Mouse (Mus musculus) layer of hippocampus, adult 18-20 months (tissue): ENCODE data around the gene Rcor3. TPM values are rescaled to one million over a fixed set of nuclear protein-coding genes. Genes with fewer than 3 reads are reported as not detected.

Experiments
- DNase-seq, 2 experiments: peaks; one replicate each; pipeline ENCODE4 v3.0.0; 2022; ENCODE audit warnings: low spot score in 2 of 2
- total RNA-seq, 2 experiments: library from RNA; stranded (reverse); gene quantifications; 2 replicates each; pipeline ENCODE4 v1.2.3; 2021

Gene Rcor3
- total RNA-seq, 2 experiments from 2014 or later = 42.4 to 45.8 TPM

GRCm38 (mm10) chr1:192070618-192071051 lies 67.2 kb downstream of the Rcor3 start:
- no peak for DNase-seq

GRCm38 (mm10) chr1:192069971-192070591 lies 67.8 kb downstream of the Rcor3 start:
- peak in 1 of 2 experiments; percentile 26 for DNase-seq

- no peak for DNase-seq
Measured at GRCm38 (mm10) chr1:192068188-192068587, 69.7 kb downstream of the Rcor3 start.

GRCm38 (mm10) chr1:192066956-192067355 lies 70.9 kb downstream of the Rcor3 start:
- no peak for DNase-seq

- no peak for DNase-seq
Measured at GRCm38 (mm10) chr1:192063209-192063946, 74.5 kb downstream of the Rcor3 start.

- DNase-seq = no peak
Measured at GRCm38 (mm10) chr1:192062682-192063081, 75.2 kb downstream of the Rcor3 start.

- DNase-seq = peak; percentile 72 to 85
Measured at GRCm38 (mm10) chr1:192061666-192062306, 76.1 kb downstream of the Rcor3 start.

- DNase-seq = no peak
Measured at GRCm38 (mm10) chr1:192058911-192059310, 79.0 kb downstream of the Rcor3 start.

- no peak for DNase-seq
Measured at GRCm38 (mm10) chr1:192053726-192054125, 84.1 kb downstream of the Rcor3 start.

GRCm38 (mm10) chr1:192052986-192053385 lies 84.9 kb downstream of the Rcor3 start:
- no peak for DNase-seq

- DNase-seq = peak in 1 of 2 experiments; percentile 63
Measured at GRCm38 (mm10) chr1:192052461-192052860, 85.4 kb downstream of the Rcor3 start.

Other genes starting within 250 kb of the Rcor3 start
- 10 to 100 TPM; 27.1 to 30.5 TPM for gene Slc30a1, start 231.3 kb downstream of the Rcor3 start, total RNA-seq
- under 1 TPM; 0.35 to 0.46 TPM for gene Rd3, start 160.7 kb downstream of the Rcor3 start, total RNA-seq
- 1 to 10 TPM; 3.3 to 4.6 TPM for gene Traf5, start 45.5 kb downstream of the Rcor3 start, total RNA-seq
- 10 to 100 TPM; 35.0 to 36.4 TPM for gene Kcnh1, start 52.7 kb upstream of the Rcor3 start, total RNA-seq